Mouse (Mus musculus) lung, postnatal 0 days (tissue): Measurements from ENCODE around the gene Gsc2.

Experiments used
- CTCF ChIP-seq: IDR thresholded peaks from 2 replicates; pipeline ENCODE4 v1.5.1; 2016; ENCODE audit warnings: antibody characterized with exemption, mild to moderate bottlenecking
- EP300 ChIP-seq: IDR thresholded peaks from 2 replicates; pipeline ENCODE4 v1.6.1; 2016; ENCODE audit warnings: antibody characterized with exemption, mild to moderate bottlenecking, control low read depth

DNA sequence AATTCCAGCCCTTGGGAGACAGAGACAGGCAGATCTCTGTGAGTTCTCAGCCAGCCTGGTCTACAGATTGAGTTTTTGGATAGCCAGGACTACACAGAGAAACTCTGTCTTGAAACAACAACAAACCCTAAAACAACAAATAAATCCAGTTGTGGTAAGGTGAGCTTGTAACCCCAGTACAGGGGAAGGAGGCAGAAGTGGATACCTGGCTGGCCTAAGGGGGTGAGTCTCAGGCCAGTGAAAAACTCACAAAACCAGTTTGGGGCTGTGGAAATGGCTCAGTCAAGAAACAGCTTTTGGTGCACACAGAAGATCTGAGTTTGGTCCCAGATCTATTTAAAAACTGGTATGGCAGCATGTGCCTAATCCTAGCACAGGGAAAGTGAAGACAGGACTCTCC is 32.7 kb downstream of the Gsc2 start:
- TF ChIP-seq CTCF (no peak), EP300 (no peak)
